Mouse (Mus musculus) heart, adult 2 months (tissue): ENCODE results near the gene Tnfaip8l1.

Experiments used
- CTCF ChIP-seq: fragments of 200-600 bp; IDR thresholded peaks from 2 replicates; pipeline ENCODE4 v1.8.1; 2022; ENCODE audit warnings: antibody characterized with exemption, mild to moderate bottlenecking, moderate library complexity
- EP300 ChIP-seq: fragments of 200-500 bp; IDR thresholded peaks from 2 replicates; pipeline ENCODE4 v1.6.1; 2011; ENCODE audit warnings: low read depth, low read length, control low read depth; ENCODE audit not compliant: insufficient read depth
- POLR2A ChIP-seq: fragments of 200-500 bp; IDR thresholded peaks from 2 replicates; pipeline ENCODE4 v1.6.1; 2011; ENCODE audit warnings: mild to moderate bottlenecking, low read depth, low read length, control low read depth; ENCODE audit not compliant: insufficient read depth

DNA sequence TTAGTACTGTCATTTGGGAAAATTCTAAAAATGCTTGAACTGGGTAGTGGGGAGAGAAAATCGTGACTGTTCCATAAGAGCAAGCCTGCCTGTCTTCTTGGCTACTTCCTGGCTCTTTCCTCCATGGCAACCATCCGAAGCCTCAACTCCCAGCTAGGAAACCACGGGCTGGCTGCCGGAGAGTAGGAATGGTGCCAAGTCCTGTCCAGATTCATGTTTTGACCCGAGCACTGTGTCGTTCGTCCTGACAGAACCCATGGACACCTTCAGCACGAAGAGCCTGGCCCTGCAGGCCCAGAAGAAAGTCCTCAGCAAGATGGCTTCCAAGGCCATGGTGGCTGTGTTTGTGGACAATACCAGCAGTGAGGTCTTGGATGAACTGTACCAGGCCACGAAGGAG is 9.2 kb downstream of the Tnfaip8l1 start:
- TF ChIP-seq POLR2A = no peak
- TF ChIP-seq CTCF = no peak
- no peak for TF ChIP-seq EP300
